Mouse (Mus musculus) frontal cortex, postnatal 25 days (tissue): ENCODE results near the gene Hoxd1.

Experiments used
- DNase-seq, 2 experiments: peaks; one replicate each; pipeline ENCODE4 v3.0.0; 2022; ENCODE audit warnings: low spot score in 2 of 2

Hoxd1 gene

GRCm38 (mm10) chr2:74748436-74748995, 14.3 kb upstream of the Hoxd1 start:
- DNase-seq, result no peak

- DNase-seq, result no peak
Observed at GRCm38 (mm10) chr2:74749337-74750121, 13.3 kb upstream of the Hoxd1 start.

- no peak for DNase-seq
Observed at GRCm38 (mm10) chr2:74750731-74751250, 12.0 kb upstream of the Hoxd1 start.

- no peak for DNase-seq
Observed at GRCm38 (mm10) chr2:74751861-74752260, 10.9 kb upstream of the Hoxd1 start.

GRCm38 (mm10) chr2:74752431-74753174, 10.2 kb upstream of the Hoxd1 start:
- DNase-seq, result no peak

- DNase-seq, result no peak
Observed at GRCm38 (mm10) chr2:74753175-74753523, 9.6 kb upstream of the Hoxd1 start.

- no peak for DNase-seq
Observed at GRCm38 (mm10) chr2:74753711-74754110, 9.1 kb upstream of the Hoxd1 start.

GRCm38 (mm10) chr2:74760146-74760545, 2.6 kb upstream of the Hoxd1 start:
- DNase-seq, result no peak

GRCm38 (mm10) chr2:74761941-74762340, 839 bp upstream of the Hoxd1 start:
- no peak for DNase-seq

- DNase-seq, result no peak
Observed at GRCm38 (mm10) chr2:74763245-74763735, 510 bp downstream of the Hoxd1 start.

- DNase-seq, result no peak
Observed at GRCm38 (mm10) chr2:74763976-74764375, 1.2 kb downstream of the Hoxd1 start.

- no peak for DNase-seq
Observed at GRCm38 (mm10) chr2:74774359-74774758, 11.6 kb downstream of the Hoxd1 start.

- DNase-seq, result no peak
Observed at GRCm38 (mm10) chr2:74777536-74778275, 14.9 kb downstream of the Hoxd1 start.

- no peak for DNase-seq
Observed at GRCm38 (mm10) chr2:74781386-74781785, 18.6 kb downstream of the Hoxd1 start.

GRCm38 (mm10) chr2:74795531-74795930, 32.8 kb downstream of the Hoxd1 start:
- DNase-seq, result no peak

- DNase-seq, result no peak
Observed at GRCm38 (mm10) chr2:74808431-74808830, 45.7 kb downstream of the Hoxd1 start.
